Mouse (Mus musculus): ENCODE data around the gene Ldlrad3.
A peak's percentile ranks its signal among the peaks of the same experiment; 100 is the strongest.

The Ldlrad3 gene

DNA sequence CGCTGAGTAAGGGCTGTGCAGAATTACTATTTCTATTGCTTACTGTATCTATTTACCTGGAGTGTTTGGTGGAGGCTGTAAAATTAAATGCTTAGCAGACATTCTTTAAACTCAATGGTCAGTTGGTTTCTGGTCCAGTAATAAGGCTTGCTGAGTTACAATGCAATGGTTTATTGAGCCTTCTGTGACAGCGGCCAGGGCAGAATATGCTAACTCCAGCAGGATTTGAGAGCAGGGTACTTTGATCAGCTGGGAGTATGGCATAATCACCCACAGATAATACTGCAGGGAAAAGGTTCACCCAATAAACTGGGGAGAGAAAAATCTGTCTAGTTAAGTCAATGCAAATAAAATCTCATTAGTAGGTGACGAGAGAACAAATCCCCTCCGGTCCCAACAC is 220.2 kb downstream of the Ldlrad3 start:
- DNase-seq (ENCODE audit: low read depth, low spot score) = no peak

DNA sequence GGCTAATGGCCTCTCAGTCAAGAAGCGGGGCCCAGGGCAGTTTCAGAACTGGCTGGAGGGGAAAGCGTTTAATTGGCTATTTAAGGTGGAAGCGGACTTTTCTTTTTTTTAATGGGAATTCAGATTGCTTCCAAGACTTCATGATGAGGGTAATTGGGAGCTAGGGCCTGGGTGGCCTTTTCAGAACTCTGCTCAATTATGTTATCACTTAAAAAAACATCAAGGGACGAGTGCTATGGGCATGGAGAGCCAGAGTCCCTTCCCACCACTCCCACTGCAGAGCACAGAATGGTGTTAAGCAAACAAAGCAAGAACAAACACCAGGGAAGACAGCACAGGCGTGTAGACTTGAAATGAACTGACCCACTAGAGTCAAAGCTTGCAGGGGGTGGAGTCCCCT is 220.7 kb downstream of the Ldlrad3 start:
- no peak for DNase-seq (ENCODE audit: low read depth, low spot score)

DNA sequence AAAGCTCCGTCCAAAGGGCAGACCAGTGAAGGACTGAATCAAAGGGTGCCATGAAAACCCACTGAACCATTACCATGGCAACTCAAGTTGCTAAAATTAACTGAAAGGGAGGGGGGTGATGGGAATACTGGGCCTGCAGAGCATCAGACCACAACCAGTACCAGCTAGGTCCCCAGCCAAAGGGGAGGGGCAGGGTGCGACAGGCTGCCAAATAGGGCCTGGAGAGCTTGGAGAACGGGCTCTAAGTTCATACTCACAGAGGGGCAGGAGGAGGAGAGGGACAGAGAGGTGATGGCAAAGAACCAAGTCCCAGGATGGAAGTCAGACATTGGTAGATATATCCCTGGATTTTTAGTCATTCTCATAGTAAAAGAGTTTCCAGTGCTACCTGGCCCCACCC is 222.8 kb downstream of the Ldlrad3 start:
- no peak for DNase-seq (ENCODE audit: low read depth, low spot score)

DNA sequence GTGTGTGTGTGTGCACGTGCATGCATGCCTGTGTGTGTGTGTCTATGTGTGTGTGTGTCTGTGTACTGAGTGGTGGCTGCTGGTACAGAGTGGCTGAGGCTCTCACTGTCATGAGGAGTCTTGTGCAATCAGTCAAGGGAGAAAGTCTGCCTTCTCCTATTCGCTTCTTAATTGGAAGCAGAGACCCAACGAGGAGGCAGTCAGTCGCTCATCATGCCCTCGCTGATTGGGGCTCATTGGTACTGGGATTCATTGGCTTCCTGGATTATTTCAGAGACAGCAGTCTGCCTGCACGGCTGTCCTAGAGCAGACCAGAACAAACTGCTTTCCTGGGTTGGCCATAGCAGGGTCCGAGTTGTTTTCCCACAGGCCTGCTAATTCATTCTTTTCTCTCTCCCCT is 223.8 kb downstream of the Ldlrad3 start:
- DNase-seq (ENCODE audit: low read depth, low spot score) = no peak

DNA sequence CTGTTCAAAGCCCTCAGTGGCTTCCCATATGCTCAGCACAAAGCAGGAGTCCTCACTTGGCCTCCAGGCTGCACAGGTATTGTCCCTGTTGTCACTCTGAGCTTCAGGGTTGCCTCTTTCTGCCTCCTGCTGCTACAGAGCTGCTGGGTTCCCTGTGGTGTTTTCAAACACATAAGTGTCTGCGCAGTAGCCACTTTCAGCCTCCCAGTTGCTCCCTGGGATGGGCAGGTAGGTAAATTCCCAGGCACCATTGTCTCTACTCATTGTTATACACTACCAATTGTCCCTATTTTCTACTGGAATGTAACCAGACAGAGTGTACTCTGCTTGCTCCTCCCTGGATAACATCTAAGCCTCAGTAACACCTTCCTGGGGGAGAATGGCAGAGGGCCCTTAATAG is 224.8 kb downstream of the Ldlrad3 start:
- DNase-seq (ENCODE audit: low read depth, low spot score) = no peak

DNA sequence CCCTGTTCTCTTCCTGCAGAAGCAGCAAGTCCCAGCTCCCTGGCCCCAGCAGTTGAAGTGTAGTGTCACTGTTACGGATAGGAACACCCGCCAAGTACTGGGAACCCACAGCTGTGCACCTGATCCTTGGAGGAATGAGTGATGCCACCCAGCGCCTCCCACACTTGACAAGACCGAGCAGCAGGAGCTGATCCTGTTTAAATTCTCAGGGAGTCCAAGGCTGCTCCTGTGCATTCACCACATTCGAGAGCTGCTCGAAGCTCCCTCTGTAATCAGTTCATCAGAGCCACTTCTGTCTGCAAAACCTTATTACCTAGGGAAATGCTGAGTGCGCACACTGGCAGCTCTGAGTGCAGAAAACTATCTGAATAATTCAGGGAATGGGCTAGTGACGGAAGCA is 225.5 kb downstream of the Ldlrad3 start:
- peak; percentile 45 for DNase-seq (ENCODE audit: low read depth, low spot score)

DNA sequence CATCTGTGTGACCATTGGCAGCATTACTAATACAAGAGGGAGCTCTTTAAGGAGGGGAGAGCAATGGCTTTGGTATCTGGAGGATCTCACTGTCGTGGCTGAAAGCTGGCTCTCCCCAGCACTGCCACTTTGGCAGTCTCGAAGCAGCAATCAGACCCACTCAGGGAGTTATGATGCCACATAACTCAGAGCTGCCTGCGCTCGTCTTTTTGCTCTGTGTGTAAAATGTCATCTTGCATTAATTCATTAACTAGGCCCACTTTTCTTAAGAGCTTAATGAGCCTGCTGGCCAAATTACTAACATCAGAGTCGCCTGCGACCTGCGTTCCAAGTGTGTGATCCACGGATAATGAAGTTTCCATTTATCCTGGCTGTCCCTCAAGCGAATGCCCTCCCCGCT is 230.1 kb downstream of the Ldlrad3 start:
- no peak for DNase-seq (ENCODE audit: low read depth, low spot score)

DNA sequence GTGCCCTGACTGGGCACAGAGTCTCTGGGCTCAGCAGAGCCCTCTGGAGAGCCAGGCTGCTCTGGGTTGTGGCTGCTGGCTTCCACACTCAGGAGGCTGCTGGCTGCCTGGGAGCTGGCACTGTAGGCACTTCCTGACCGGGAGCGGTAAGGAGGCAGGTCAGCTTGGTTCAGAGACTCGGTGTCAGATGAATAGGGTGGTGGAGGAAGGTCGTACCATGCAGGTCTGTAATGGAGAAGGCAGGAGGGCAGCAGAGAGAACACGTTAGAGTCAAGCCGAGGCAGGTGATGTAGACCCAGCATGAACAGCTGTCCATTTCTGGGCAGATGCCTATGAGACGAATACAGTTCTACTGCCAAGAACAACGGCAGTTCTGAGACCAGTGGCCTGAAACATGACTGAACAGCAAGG is 233.2 kb downstream of the Ldlrad3 start:
- DNase-seq (ENCODE audit: low read depth, low spot score) = no peak

DNA sequence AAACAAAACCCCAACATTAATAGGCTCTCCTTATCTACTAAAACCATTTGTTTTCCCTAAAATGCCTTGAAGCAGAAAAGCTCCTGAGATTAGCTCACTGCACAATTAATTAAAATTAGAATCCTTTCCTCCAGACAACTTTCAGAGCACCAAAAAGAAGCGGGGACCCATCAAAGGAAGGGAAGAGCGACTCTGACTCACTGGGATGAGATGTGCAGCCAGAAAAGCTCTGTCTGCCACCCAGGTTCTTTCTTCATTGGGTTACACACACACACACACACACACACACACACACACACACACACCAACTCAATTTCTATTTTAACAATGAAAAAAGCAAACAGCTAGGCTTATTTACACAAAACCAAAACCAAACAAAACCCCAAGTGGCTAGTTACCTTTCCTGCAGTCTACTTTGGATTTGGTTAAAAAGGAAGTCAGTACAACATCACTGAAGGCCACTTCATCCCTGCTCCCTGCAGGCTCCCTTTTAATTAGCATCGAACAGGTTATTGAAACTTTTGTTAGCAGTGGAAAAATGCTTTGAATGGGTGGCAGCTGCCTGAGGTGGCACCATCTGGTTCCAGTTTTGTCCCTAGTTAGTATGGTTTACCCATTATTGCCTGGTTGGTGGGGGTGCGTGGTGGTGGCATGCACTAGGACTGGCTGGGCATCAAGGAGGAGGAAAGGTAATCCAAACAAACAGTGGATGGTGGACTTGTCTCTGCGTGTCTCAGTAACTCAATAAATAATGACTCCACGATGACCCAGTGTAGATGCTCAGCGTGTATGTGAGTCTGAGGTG is 235.3 kb downstream of the Ldlrad3 start:
- DNase-seq (ENCODE audit: low read depth, low spot score) = peak; percentile 24

DNA sequence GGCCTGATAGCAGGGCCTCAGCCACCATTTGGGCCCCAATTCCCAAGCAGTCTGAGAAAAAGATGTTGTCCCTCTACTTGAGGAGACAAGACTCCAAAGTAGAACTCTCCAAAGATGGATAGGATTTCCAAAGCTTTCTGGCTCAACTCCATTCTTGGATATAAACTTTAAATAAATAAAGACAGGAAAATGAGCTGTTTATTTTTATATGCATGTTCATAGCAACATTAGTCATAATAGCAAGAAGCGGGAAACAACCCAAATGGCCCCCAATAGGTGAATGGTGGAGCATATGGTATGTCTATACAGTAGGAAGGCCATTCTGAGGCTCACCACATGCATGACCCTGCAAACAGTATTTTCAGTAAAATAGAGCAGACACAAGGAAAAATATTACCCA is 251.2 kb downstream of the Ldlrad3 start:
- DNase-seq (ENCODE audit: low read depth, low spot score) = no peak

DNA sequence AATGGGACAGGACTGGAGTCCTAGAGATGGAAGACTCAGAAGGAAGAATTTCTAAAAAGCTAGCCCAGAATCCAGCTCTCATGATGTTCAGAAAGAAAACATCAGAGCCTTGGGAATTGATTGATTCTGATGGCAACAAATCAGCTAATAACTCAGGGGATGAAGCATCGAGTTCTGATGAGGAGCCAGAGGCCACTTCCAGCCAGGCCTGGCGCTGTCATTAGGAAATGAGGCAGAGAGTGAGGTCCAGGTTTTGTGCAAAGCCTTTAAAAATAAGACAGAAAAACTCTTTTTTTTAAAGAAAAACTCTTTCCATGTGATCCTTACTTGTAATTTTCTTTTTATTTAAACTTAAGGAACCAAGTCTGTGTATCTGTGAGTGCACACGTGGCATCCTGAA is 252.9 kb downstream of the Ldlrad3 start:
- DNase-seq (ENCODE audit: low read depth, low spot score) = no peak

DNA sequence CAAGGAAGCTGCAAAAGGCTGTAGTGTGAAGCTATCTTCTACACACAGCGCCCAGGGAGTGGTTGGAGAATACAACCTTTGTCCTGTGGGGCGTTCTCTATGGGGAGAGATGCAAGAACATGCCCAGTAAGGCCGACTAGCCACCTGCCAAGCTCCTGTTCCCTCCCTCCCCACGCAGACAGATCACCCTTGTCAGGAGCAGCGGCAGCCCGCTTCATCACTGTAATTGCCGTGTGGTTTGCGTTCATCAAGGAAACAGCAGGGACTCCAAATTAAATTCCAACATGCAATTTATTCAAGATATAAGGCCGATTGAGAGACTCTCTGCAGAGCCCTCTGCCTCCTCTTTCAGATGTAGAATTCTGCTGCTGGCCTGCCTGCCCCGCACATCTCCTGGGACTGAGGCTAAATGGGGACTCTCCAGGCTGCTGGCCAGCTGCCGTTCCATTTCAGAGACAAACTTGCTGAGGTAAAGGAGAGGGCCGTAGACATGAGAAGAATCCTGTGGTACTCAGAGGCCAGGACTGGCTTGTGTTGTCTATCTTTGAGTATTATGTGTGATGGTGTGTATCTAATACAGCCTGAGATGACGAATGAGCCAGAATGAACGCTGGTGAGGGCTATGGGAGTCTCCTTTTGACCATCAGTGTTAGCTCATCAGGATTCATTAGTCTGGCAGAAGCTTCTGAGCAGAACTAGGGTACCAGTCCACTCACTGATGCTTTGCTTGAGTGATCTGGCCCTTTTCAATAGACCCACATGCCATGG is 253.8 kb downstream of the Ldlrad3 start:
- DNase-seq (ENCODE audit: low read depth, low spot score) = no peak

DNA sequence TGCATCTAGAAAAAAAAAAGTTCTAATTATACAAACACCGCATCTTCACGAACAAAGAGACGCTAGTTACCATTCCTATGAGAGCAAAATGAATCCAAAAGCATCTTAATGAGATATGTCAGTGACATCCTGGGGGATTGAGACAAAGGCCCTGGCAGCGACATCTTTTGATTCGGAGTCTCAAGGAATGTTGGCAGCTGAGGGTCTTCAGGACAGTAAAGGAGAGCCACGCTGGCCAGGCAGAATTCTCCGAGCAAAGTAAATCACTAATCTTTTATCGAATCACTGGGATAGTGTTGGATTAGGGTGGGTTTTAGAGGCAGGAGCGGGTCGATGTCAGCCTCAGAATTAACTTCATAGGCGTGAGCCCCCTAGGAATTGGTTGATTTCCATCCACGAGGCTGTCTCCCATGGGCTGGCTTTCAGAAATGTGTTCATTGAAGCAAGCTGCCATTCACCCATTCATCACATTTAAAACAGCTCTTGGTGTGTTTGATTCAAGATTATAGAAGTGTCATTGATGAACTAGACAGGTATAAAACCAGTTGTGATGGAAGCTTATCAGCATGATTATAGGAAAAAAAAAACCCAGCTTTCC is 260.5 kb downstream of the Ldlrad3 start:
- no peak for DNase-seq (ENCODE audit: low read depth, low spot score)

DNA sequence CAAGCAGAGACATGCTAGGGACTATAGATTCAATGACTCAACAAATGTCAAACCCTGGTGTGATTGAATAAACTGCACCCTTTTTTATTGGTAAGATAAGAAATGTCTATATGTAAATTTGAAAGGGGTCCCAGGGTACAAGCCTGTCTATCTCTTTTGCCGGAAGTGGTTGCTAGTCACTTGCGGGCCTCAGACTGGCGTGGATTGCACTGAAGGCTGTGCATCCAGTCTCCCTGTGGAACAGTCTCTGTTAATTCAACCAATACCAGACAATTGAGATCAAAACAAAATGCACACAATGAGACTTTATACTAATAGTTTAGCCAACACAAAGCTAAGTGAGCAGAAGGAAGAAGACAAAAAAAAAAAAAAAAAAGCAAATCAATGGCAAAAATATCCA is 261.0 kb downstream of the Ldlrad3 start:
- no peak for DNase-seq (ENCODE audit: low read depth, low spot score)

DNA sequence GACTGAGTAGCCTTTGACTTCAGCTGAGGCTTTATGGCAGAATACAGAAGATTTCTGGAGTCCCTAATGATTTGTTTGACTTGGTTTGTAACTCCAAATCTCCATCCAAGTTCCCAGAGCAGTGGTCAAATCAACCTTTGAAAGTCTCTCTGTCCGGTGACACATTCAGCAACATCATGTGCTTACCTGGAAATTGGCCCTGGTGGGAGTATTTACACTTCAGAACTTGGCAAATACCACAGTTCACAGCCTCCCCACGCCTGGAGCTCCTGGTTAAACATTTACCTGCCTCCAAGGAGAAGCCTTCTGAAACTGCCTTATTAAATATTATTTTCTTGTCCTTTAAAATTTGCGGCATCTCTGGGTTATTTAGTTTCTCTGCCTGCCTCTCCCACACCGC is 263.0 kb downstream of the Ldlrad3 start:
- no peak for DNase-seq (ENCODE audit: low read depth, low spot score)

DNA sequence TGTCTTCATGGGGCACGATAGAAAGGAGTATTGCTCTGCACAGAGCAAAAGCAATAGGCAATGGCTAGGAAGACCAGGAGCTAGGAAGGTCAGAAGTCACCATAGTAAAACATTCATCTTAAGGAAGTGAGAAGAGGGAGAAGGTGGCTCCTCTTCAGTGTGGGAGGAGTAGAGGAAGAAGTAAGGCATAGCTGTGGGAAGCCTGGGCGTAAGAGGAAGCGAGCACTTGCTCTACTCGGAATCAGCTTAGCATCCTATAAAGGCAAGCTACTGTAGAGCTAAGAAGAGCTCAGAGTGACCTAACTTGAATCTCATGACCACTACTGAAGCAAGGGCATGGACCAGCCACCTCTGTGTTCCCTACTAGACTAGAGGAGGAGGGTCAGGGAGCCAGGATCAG is 263.9 kb downstream of the Ldlrad3 start:
- no peak for DNase-seq (ENCODE audit: low read depth, low spot score)

DNA sequence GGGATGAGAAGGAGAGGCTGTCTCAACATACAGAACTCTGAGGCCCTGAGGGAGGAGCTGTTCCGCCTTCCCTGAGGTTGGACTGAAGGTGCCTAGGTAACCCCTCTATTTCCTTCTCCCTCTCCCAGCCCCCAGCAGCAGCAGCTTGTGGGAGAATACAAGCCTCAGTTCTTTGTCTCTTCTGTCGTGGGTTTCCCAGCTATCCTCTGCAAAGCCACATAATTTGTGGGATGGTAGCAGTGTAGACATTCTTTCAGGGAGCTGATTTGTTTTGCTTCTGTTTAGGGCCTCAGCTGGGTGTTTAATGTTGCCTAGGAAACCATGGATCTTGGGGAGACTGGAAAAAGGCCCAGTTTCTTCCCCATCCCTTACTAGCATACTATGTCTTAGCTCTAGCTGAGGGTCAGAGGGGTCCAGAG is 266.0 kb downstream of the Ldlrad3 start:
- DNase-seq (ENCODE audit: low read depth, low spot score) = no peak

DNA sequence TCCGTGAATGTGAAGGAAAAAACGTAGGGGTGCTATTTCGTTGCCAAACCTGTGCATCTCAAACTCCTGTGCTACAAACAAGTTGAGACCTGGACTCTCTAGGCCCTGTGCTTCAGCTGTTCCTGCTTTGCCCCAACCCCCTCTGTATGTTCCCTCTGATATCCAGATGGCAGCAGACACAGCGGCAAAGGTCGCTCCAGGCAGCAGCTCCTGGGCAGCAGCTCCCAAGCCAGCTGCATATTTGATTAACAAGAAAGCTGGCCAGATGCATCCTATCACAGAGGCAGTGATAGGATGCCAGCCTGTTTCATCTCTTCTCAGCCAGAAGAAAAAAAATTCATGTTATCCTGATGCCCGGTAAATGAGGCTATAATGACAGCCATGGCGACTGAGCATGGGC is 267.7 kb downstream of the Ldlrad3 start:
- no peak for DNase-seq (ENCODE audit: low read depth, low spot score)

DNA sequence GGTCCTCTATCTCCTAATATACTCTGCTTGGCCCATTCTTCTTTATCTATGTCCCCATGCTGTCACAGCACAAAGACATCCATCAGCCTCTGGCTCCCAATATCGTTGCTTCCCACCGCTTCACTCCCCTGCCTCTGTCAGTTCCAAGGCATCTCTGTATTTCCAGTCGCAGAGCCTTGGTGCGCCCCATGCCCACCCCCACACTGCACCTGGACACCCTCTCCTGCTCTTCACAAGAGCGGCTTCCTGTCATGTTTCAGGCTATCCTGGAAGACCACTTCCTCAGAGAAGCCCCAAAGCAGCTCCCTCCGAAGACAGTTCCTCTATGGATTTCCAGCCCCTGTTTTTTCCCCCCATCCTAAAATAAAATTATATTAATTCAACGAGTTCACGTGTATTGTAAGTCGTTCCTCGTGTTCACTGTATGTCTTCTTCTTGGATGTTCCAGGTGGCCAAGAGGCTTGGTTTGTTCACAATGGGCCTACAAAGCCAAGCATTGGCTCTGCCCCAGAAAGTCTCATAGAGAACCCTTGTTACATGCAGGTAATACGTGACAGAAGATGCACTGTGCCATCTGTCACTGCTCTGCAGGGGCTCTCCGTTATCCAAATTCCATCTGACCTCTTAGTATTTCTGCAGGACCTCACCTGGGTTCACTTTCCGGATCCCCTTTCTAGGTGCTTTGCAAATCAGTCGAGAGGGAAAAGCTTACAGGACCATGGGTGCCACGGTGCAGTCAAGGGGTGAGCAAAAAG is 276.7 kb downstream of the Ldlrad3 start:
- DNase-seq (ENCODE audit: low read depth, low spot score) = no peak

DNA sequence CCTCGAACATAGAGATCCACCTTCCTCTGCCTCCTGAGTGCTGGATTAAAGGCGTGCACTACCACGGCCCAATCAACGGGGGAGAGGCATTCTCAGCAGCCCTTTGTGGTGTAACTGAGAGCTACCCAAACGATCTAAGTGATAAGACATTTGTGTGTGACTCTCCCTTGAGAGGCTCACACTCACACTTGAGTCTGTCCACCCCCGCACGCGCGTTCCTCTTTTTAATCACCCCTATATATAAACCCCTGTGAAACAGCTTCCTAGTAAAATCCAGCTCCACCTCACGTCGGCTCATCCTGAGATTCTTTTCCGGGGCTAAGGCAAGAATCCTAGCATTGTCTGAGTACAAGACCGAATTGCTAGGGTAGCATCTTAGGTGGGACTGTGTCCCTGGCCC is 277.4 kb downstream of the Ldlrad3 start:
- DNase-seq (ENCODE audit: low read depth, low spot score) = peak; percentile 53

DNA sequence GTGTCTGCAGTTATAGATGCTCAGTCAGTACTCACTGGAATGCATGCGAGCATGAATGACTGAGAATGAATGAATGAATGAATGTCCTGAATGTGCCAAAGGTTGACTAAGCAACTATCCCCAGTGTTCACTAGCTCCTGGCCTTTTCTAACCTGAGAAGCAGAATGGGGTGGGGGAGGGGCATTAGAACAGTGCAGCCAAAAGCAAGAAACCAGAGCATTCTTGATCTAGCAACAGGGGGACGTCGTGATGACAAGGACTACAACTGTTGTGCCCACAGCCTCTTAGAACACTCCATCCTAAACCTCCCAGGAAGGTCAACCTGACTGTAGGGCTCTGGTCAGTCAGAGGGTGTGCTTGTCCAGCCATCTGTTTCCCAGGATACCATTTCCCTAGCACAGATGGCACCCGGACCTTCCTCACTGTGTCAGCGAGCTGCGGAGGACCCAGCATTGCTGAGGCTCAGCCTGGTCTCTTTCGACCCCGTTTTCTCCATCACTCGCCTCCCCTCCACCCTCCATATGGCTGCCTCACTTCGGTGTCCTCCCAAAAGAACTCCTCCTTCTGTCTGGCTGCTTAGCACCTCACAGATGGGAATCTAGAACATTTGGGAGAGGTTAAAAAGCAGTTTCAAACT is 278.7 kb downstream of the Ldlrad3 start:
- peak; percentile 52 for DNase-seq (ENCODE audit: low read depth, low spot score)

DNA sequence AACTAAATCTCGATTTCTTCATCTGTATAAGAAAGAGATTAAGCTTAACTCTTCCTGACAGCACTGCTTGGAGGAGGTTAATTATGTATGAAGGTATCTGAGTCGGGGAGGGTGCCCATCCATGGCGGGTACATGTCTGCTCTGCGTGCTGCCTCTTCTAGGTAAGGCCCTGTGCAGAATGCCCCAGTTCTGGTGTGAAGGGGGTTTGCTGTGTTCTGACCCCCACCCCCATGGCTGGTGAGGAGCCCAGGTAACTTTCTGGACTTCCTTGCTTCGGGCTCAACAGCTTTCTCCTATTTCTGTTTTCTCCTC is 279.9 kb downstream of the Ldlrad3 start:
- no peak for DNase-seq (ENCODE audit: low read depth, low spot score)

Data from telencephalon, adult 2 months (tissue).